Mouse (Mus musculus) cerebellum, postnatal 25 days (tissue): ENCODE measurements around the gene Mknk1.

Experiments used
- DNase-seq, 2 experiments: peaks; one replicate each; pipeline ENCODE4 v3.0.0; 2021; ENCODE audit warnings: mixed read lengths in 2 of 2

Mknk1 gene

DNA sequence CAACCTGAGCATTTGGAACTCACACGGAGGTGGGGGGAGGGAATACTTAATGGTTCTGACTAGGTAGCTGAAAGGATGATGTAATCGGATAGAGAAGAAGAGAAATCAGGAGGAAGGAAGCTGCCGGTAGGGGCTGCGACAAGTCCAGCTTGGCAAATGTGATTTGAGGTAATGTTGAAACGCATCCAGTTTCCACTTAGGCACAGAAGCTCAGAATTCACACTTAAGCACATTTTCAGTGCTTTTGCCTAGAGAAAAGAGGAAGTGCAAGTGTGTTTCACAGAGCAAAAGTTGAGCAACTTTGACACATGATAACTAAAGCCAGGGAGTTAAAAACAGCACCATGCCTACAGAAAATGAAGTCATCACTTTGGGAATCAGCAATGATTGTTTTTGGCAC, 8.4 kb downstream of the Mknk1 start:
- DNase-seq = no peak

DNA sequence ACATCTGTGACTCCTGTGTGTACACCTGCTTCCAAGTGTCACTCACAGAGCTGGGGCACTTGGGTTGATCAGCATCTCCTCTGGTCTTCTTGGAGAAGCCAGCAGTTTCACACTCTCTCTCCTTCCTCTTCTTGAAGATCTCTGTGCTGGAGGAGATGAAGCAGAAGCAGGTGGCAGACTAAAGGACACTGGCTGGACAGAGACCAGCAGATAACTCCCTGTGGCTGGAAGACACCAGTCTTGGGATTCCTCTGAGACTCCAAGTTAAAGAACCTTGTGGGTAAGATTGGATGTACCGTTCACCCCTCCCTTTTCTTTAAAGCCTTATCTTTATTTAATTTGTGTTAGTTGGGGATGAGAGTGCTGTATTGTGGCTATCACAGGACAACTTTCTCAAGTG, 9.1 kb downstream of the Mknk1 start:
- no peak for DNase-seq

DNA sequence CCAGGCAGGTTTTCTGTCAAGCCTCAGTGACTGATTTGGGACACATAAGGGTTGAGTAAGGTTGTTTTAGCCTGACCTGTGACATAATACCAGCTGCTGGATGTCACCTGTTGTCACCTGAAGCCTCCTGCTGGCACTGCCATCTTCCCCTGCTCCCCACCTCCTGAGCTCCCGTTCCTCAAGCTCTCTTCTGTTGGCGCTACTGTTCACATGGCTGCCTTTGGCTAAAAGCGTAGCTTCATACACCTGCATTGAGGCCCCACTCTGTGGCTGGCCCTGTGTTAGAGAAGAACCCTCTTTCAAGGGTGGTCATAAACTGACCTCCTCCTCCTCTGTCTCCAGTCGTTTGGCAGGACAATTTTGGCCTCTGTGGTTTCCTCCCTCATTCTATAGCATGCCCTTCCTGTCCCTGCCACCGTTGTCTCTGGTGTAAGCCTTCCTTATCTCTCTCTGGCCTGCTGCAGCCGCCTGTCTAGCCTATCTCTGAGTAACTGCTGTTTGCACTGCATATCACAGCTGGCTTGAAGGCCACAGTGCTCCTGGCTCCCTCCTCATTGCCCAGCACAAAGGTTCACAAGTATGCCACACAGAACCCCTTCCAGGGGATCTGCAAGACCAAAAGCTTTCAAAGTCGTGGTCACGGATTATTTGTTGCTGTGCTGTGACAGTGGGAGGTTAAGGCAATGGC, 10.1 kb downstream of the Mknk1 start:
- DNase-seq = no peak

DNA sequence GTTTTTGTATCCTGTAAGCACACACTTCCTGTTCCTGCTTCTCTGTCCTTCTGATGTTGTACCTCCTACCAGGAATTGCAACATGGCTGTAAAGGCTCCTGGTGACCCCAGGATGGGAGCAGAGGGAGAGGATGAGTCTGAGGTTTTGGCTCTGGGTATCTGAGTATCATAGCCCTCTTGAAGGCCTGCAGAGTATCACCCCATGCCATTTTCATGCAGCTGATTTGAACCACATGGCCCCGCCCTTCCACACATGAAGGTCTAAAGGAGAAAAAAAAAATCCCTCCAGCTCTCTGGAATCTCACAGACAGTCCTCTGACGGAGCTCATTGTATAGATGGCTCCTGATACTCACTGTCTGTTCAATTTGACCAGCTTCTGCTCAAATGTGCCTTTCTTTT, 11.1 kb downstream of the Mknk1 start:
- DNase-seq = no peak

DNA sequence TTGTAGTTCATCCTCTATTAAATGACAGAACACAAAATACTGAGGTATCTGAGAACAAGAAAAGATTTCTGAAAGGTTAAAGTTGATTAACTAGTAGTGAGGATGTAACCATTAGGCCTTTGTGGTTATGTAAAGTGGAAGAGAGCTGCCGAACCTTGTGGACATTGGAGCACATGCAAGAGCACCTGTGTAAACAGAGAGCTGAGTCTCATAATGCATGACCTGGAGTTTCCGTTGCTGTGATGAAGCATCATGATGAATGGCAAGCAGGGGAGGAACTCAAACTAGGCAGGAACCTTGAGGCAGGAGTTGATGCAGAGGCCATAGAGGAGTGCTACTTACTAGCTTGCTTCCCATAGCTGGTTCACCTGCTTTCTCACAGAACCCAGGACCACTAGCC, 11.6 kb downstream of the Mknk1 start:
- no peak for DNase-seq

DNA sequence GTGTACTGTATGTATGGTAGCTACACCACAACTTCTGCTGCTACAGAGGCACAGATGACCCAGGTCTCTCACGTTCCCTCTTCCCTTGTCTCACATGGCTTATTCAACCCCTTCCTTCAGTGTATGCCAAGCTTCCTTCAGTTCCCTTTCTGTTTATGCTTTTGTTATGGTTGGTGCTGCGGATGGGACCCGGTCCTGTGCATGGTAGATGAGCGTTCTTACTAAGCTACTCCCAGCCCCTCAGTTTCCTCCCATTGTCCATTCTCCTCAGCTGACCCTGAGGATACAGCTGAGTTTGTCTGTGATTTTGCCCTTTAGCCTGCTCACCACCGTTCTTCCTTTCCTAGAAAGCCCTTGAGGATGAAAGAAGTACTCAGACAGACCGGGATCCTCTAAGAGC, 12.6 kb downstream of the Mknk1 start:
- no peak for DNase-seq

DNA sequence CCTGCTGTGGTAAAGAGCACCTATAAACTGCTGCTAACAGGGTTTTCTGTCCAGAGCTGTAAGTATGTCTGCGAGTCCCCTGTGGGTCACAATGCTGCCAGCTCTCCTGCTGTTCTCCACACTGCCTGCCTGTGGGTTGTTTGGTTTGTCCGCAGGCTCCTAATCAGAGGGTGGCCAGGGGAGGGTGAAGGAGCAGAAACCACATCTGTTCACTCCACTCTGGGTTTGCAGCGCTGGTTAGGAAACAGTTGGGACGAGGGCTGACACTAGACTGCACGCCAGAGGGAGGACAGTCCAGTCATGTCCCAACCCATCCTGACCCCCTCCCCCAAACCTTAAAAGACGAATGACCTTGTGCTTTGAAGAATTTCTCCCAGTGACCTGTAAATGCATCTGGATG, 16.1 kb downstream of the Mknk1 start:
- DNase-seq = no peak

DNA sequence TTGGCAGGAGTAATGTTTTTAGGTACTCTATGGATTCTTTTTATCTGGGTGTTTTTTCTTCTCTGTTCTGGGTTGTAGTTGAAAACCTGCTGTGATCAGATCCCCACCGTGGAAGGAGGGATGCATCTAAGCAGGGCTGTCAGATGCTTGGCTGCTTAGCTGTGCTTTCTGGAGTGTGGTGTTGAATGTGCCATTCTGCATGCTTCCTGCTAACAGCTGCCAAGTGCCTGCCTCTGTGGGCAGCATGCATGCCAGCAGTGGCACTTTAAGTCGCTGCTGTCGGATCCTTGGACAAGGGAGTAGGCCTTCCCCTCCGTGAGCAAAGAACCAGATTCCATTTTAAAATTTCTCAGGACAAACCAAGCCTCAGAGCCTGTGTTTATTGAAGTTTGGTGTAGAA, 16.6 kb downstream of the Mknk1 start:
- no peak for DNase-seq

DNA sequence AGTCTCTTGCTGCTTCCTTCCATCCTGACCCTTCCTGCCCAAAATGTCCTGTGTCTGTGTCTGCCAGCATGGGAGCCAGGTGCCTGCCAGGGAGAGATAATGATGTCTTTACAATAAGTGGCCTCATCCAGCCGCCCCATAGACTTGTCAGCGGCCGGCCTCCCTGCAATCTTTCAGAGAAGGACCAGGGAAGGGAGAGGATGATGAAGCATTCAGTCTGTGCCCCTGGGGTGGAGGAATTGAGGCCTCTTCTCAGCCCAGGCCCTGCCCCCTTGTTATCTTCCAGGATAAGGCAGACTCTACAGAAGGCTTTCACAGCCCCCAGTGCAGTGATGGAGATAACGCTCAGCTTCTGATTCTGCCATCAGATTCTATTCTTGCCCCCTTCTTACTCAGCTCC, 17.3 kb downstream of the Mknk1 start:
- DNase-seq = no peak

DNA sequence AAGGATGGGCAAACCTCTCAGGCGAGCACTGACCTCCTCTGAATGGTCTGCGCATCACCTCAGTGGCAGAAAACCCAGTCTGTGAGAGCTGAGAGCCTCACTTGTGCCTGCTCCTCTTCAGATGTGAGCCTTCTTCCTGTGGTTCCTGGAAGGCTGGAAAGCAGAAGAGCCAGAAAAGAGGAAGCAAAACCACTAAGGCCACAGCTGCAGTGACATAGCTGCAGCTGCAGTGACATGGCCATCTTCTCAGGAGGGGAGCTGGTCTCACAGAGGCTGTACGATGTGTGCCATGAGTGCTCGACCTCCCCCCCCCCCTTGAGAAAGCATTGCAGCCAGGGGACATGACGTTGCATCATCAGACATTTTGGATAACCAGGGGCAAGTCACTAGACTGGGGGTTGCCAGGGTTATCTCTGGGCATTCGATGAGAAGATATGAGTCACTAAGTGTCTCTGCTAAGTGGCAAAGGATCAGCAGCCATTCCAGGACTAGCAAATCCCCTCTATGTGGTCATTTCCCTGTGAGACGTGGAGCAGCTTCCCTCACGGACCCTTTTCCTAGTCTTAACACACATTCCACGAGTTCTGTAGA, 18.4 kb downstream of the Mknk1 start:
- DNase-seq = no peak

DNA sequence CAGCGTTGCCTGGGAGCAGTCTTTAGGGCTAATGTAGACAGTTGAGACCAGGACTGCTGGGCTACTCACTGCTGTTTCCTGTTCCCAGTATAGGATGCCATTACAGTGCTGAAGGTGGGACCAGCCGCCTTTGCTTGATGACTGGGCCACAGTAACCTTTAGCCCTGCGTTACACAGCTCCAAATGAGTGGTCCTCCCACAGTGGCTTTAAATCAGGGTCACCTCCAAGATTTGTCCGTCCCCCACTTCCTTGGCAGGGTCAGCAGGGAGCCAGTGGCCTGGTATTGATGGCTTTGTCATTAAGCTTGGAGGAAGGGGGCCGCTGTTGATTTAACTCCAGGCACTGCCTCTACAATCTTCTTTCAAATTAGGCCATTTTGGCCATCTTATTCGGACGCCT, 24.4 kb downstream of the Mknk1 start:
- DNase-seq = no peak

DNA sequence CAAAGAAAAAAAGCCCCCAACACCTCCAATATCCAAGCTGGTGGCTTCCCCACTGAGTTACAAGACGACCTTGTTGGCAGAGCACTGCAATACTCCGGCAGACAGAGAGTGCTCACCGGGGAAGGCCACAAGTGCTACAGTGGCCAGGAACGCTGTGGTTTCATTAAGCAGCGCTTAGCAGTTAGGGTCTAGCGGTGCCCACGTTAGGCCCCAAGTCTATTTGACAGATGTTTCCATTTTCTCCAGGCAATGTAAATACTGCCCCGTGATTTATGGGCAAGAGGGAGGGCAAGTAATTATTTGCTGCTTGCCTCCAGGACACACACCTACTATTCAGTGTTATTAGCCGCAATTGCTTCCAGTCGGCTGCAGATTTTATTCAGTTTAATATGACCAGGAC, 24.9 kb downstream of the Mknk1 start:
- no peak for DNase-seq

DNA sequence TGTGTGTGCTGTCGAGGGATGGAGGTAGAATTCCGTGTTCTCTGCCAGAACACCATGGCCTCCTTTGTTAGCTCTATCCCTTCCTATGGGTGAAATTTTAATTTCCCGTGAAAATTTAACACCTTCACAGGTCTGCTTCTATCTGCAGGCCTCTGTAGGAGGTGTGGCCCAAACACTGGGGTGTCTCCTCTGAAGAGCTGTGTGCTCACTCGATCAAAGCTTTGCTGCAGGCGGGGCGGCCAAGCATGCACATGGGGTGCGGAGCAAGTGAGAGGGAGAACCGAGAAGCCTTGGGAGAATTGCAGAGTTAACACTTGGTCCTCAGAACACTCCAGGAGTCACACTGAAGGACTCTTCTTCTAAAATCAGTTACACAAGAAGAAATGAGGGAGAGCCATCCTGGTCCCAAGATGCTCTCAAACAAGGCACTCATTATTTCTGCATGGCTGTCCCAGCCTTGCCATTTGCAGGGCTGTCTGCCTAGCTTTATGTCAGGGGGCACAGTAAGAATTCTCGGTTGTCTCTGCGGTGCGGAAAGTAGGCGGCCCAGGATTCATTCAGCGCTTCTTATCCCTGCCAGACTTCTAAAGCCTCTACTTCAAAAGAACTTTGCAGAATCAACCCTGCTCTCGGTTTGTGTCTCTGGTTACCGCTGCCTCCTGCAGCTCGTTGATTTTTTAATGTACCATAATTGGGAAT, 30.7 kb downstream of the Mknk1 start:
- DNase-seq = no peak

DNA sequence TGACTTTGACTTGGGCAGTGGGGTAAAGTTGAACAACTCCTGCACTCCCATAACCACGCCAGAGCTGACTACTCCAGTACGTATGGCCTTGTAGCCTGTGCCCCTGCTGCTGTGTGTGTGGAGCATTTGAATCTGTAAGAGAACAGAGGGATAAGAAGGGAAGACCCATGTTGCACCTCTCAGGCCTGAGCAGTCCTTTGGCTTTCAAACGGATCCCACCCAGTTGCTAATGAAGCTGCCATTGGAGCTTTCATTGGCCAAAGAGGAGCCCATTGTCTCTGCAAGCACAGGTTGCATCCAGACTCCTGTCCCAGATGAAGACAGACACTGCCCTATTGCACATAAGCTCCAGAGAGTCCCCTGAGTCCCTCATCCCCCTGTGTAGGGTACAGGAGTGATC, 34.2 kb downstream of the Mknk1 start:
- no peak for DNase-seq

DNA sequence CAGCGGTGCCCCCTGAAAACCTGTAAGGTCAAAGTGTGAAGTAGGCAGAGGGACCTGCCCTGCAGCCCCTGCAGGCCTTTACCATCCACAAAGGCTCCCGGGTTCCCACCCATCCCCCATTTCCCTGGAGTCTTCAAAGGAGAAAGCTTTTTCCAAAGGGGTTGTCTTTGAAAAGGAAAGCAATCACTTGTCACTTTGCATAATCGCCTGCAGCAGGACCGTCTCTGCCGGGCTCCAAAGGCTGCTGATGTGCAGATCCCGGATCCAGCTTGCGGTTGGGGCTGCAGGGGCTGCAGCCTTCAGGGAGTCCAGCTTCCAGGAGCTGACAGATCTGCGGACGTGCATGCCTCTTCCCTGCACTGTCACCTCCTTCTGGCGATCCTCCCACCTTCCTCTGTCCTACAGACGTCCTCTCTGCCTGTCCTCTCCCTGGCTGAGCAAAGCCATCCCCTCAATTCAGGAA, 39.2 kb downstream of the Mknk1 start:
- no peak for DNase-seq

DNA sequence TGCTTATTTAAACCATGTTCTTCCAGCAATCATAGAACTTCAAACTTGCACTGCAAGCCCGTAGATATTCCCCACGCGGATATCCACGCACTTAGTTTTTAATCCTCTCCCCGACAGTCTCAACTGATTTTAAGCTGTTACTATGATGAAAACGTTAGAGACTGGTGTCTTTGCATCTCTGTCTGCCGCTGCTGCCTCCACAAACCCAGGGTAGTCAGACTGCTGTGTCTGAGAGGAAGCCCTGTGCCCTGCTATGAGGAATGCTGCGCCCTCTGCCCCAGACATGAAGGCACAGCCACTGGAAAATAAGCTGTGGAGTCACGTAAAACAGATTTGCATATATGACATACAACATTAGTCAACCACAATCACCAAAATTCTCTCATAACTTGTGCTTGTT, 39.8 kb downstream of the Mknk1 start:
- no peak for DNase-seq

DNA sequence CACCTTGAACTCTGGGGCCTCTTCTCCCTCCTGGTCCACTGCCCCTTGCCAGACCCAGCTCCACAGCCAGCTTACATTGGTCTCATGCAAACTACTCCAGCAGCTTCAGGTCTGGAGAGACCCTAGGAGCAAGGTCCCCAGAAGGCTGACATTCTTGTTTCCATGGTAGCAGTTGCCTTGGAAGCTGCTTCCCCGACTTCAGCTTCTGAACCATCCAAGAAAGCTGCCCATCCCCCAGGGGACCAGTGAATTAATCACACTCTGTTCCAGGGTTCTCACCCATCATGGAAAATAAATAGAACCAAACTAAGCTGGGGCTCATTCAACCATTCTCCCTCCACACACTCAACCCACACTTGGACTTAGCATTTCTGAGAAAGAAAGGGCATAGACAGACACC, 42.2 kb downstream of the Mknk1 start:
- no peak for DNase-seq

DNA sequence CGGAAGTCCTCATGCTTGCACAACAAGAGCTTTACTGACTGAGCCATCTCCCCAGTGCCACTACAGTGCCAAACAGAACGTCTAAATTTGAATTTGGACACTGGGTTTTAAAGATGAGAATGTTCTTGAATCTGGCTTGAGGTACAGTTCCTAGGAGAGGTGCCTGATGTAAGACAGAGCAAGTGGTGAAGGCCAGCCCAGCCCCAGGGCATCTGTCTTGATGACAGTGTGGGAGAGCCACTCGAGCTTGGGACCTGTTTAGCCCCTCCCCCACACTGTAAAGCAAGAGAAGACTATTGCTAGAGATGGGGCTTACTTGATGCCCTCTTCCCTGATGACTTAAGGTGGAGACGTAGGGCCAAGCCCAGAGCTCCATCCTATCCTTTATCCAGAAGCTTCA, 43.2 kb downstream of the Mknk1 start:
- DNase-seq = no peak

DNA sequence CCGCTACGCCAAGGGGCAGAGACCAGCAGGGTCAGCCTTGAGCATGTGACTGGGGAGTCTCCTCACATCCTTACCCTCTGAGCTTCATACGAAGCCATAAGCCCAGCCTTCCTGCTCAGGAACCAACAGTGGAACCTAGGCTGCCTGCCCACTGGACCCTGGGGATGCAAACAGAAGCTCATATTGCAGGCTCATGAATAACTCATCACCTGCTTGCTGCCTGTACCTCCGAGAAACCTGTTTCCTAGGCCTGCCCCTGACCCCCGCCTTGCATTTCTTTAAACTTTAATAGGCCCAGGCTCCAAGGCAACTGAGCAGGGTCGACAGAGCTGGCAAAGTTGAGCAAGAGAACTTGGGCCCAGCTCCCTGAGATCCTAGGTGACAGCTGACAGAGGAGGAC, 45.0 kb downstream of the Mknk1 start, which contains the start of gene Kncn:
TSS of gene Kncn (plus strand) at position 379 of the 400 bp plus-strand sequence.
- no peak for DNase-seq

DNA sequence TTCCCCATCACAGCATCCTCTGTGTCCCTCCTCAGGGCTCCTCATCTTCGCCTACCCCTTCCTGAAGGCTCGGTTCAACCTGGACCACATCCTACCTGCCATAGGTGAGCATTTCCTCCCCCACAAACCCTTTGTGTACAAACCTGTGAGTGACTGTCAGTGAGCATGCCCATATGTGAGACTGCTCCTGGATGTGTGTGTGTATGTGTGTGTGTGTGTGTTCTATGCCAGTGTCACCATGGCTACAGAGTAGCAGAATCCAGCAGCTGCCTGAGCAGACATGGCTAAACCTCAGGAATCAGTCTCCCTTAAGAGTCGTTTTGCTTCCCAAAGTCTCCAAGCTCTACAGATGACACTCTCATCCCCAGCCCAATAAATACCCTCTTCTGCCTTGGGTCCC, 46.8 kb downstream of the Mknk1 start:
- DNase-seq = no peak

DNA sequence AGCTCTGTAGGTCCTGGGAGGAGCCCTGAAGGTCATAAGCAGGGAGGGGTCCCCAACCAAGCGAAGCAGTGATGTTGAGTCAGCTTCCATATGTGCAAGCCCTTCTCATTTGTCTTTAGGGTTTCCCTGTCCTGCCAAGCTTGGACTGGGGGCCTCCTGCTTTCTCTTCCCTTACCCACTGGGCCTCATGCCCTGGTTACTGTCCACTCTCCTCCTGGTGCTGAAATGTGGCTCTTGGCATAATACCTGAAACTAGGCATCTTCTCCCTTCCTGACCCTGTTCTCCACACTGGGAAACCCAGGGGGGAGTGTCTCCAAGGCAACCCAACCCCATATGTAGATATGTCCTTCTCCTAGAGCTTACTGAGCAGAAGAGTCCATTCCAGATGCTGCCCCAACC, 47.9 kb downstream of the Mknk1 start:
- no peak for DNase-seq

DNA sequence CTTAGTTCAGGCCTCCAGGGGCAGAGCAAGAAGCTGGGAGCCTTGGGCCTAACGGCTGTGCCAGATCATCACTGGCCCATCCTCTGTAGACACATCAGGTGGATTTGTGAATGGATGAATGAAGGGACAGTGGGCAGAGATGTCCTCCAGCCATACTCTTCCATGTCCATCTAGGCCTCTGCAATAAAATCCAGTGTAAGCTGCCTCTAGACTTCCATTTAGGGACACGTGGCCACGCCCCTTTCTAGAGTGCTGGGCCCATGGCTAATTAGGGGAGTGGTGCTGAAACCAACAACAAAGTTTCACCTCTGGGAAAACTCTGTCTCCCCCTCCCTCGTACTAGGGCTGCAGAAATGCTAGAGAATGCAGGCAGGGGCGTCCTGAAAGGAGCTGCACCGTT, 51.1 kb downstream of the Mknk1 start:
- no peak for DNase-seq

DNA sequence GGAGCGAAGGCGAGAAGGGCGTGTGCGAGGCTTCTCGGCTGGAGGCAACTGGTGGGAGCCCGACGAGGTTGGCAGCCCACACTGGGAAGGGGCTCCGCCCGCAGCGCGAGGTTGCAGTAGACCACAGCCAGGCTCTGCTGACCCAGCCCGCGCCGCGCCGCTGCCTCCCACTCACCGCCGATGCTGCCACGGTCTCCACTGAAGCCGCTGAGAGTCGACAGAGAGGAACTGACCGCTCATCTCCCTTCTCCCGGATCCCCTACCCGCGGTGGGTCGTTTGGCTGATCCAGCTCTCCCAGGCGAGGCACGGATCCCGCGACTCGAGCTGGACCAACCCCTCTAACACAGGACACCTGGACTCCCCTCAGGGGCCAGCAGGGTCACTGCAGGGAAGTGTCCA, 51.6 kb downstream of the Mknk1 start, which contains the start of gene 6430628N08Rik:
TSS of gene 6430628N08Rik (plus strand) at position 113 of the 400 bp plus-strand sequence.
- DNase-seq = no peak

DNA sequence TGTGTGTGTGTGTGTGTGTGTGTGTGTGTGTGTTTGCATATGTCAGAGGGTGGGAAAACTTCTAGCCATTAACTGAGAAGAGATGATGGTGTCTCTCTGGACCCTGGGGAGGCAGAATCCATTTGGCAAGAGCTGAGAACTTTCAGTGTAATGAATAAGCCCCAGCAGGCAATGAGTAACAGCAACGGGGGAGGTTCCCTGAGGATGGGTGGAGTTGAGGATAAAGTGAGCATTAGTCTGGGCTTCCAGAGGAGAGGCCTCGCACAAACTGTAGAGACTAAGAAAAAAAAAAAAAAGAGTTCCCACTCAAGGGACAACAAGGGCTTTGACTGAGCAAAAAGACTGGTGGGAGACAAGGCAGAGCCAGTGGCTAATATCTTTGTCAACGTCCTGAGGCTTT, 55.3 kb downstream of the Mknk1 start:
- DNase-seq = no peak
